Mouse (Mus musculus): ENCODE results near the gene Lnx1. TPM values are rescaled to one million over a fixed set of nuclear protein-coding genes. Genes with fewer than 3 reads are reported as not detected.

Lnx1 gene
- polyA plus RNA-seq, 1 experiment from 2014 or later, result 0.53 TPM

DNA sequence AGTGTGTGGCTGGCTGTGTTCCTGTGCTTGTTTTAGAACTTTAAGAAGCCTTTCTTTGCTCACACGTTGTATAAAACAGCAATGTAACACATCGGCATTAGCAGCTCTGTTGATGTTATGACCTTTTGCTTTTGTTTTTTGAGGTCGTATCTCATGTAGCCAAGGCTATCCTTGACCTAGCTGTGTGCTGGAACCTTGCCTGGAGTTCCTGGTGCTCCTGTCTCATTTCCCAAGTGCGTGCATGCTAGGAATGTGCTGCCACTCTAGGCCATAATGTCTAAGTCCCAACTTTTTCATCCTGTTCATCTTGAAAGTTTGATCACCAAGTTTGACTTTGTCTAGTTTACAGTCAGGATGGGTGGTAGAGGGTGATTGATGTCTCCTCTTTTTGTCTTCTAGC lies 157.1 kb downstream of the Lnx1 start:
- no peak overlapping the region for H3K27ac ChIP-seq (ENCODE audit: low read depth, low read length)
- peaks cover 6% of the 10 kb centered on the region; the same call in 1 of the 2 replicates for H3K36me3 ChIP-seq (ENCODE audit: control insufficient read depth, insufficient read depth, low read length)
- H3K9ac ChIP-seq (ENCODE audit: low read length), result no peak overlapping the region
- H3K4me1 ChIP-seq (replicated peaks; ENCODE audit: control insufficient read depth, insufficient read depth, low read length), result no peaks in the 10 kb centered on the region
- no peaks in the 10 kb centered on the region for H3K27me3 ChIP-seq (ENCODE audit: control insufficient read depth, insufficient read depth, low read length)
- DNase-seq (ENCODE audit: low spot score), result no peak
- 92% methylated on average over 4 of the region's 4 CpGs for WGBS
- H3K9me3 ChIP-seq (ENCODE audit: control insufficient read depth, low read length), result no peaks in the 10 kb centered on the region
- H3K4me2 ChIP-seq (ENCODE audit: low read depth, low read length, severe bottlenecking), result no peak overlapping the region
- no peak for ATAC-seq (replicated peaks; ENCODE audit: low FRiP score)
- H3K4me3 ChIP-seq (ENCODE audit: low read depth, low read length), result no peak overlapping the region

Other genes starting within 250 kb of the Lnx1 start
- gene Scfd2, start 171.2 kb downstream of the Lnx1 start, polyA plus RNA-seq (2014; fragmentation: Nextera tagmentation; extraction: Ambion mirVana), result 13.3 and 15.3 TPM in 2 replicates
- gene Fip1l1, start 167.5 kb downstream of the Lnx1 start, polyA plus RNA-seq (2014; fragmentation: Nextera tagmentation; extraction: Ambion mirVana), result 112 and 128 TPM in 2 replicates